Mouse (Mus musculus) hindbrain, embryonic 10.5 days (tissue): ENCODE data around the gene Gm14597. TPM values are rescaled to one million over a fixed set of nuclear protein-coding genes. Genes with fewer than 3 reads are reported as not detected.
"Not testable (repeated sequence)": the region's sequence is repeated elsewhere in the genome, so short reads cannot be mapped to it uniquely, and the experiment has no call there.

Source experiments
- DNase-seq: peaks from one replicate; pipeline ENCODE4 v3.0.0-alpha.2; 2017; ENCODE audit warnings: low spot score
- H3K27ac ChIP-seq: fragments of 300-500 bp; sonication (generic); 2 replicates; pipeline ENCODE4 v1.5.1; 2016; ENCODE audit warnings: mild to moderate bottlenecking, moderate library complexity
- H3K27me3 ChIP-seq: fragments of 300-500 bp; sonication (generic); 2 replicates; pipeline ENCODE4 v1.6.1; 2016; ENCODE audit warnings: mild to moderate bottlenecking; ENCODE audit not compliant: poor library complexity, insufficient read depth, severe bottlenecking
- H3K36me3 ChIP-seq: fragments of 300-500 bp; sonication (generic); 2 replicates; pipeline ENCODE4 v1.6.1; 2016; ENCODE audit warnings: mild to moderate bottlenecking, moderate library complexity
- H3K4me1 ChIP-seq: fragments of 300-500 bp; sonication (generic); replicated peaks from 2 replicates; pipeline ENCODE4 v1.6.1; 2016; ENCODE audit warnings: mild to moderate bottlenecking
- H3K4me3 ChIP-seq: fragments of 300-500 bp; sonication (generic); 2 replicates; pipeline ENCODE4 v1.5.1; 2016; ENCODE audit warnings: mild to moderate bottlenecking, moderate library complexity
- H3K9me3 ChIP-seq: fragments of 300-500 bp; sonication (generic); 2 replicates; pipeline ENCODE4 v1.6.1; 2016; ENCODE audit warnings: mild to moderate bottlenecking, moderate library complexity
- WGBS: fragments of 180-500 bp; shearing (Covaris S2); methylation state at CpG from one replicate; pipeline ENCODE4 v1.1.7; 2016; 5-methylcytosine and 5-hydroxymethylcytosine counted together
- polyA plus RNA-seq: library from polyadenylated mRNA; unstranded; fragments of >200 nt; fragmentation: Nextera tagmentation; extraction: Ambion mirVana; gene quantifications from 2 replicates; pipeline ENCODE4 v1.2.1, GENCODE M21; 2016

Gm14597 gene
- polyA plus RNA-seq, 1 experiment from 2014 or later: not detected

DNA sequence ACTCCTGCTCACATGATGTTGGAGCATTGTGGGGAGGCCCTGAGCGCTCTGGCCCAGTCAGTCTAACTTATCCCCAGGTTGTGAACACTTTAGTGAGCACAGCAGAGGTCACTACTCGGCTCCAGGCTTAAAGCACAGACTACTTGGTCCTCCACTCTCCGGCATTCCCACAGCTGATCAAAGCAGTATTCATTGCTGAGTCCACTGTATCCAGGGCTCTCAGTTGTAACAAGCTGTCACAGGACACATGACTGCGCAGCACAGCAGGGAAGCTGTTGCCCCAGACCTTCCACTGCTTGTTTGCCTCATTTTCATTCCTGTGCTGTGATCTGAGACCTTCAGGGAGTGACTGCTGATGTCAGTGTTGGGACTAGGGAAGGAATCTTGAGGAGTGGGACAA is 25.4 kb downstream of the Gm14597 start:
- H3K9me3 ChIP-seq, H3K4me1 ChIP-seq: not testable (repeated sequence)
- 57% methylated on average over 4 of the region's 4 CpGs for WGBS

DNA sequence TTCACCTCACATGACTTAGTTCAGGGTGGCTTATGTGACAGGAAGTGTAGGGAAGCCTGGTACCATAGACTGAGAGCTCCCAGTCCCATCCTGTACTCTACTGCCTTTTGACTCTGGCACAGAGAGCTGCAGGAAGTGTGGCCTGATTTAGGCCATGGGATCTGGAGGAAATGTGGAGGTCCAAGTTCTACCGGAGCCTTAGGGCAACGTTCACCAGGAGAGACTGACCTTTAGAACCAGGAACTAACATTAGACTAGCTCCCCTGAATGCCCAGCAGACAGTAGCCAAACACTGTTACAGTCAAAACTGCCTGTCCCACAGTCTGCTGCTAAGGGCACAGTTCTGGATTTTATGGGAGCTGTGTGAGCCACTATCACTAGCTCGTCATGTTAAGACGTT is 27.4 kb downstream of the Gm14597 start:
- 94% methylated on average over 2 of the region's 4 CpGs for WGBS
- not testable (repeated sequence) for H3K4me3 ChIP-seq, H3K27me3 ChIP-seq, H3K9me3 ChIP-seq, H3K4me1 ChIP-seq, DNase-seq, H3K36me3 ChIP-seq, H3K27ac ChIP-seq

More for the DNA sequence above, 25.4 kb downstream of the Gm14597 start:
- not testable (repeated sequence) for H3K4me3 ChIP-seq, H3K27me3 ChIP-seq, H3K36me3 ChIP-seq, DNase-seq, H3K27ac ChIP-seq

DNA sequence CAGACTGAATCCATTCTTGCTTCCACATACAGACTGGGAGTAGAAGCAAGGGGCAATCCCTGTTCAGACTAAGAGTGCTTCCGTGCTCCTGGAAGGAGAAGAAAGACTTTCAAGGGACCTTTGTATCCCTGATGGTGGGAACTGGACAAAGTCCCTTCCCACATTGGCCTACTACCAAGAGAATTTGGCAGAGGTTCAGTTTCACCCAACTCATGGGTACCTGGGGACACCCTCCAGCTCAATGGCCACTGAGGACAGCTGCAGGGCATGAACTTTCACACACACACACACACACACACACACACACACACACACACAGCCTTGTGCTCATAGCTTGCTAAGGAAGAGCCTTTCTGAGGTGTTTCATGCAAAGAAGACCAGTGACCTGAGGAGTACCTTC is 29.5 kb downstream of the Gm14597 start:
- Histone ChIP-seq H3K36me3 (no peaks in the 10 kb centered on the region), H3K27ac (no peak overlapping the region), H3K9me3 (no peaks in the 10 kb centered on the region), H3K4me3 (no peak overlapping the region), H3K4me1 (no peaks in the 10 kb centered on the region), H3K27me3 (no peaks in the 10 kb centered on the region)
- 85% methylated on average over 1 of the region's 1 CpGs for WGBS
- no peak for DNase-seq

Other genes starting within 250 kb of the Gm14597 start
- 42.5 and 49.3 TPM in 2 replicates for gene Mospd1, start 238.5 kb downstream of the Gm14597 start, polyA plus RNA-seq
- not detected in 2 replicates for gene Etd, start 174.1 kb downstream of the Gm14597 start, polyA plus RNA-seq
- gene Rtl8c, start 947 bp downstream of the Gm14597 start, polyA plus RNA-seq: 40.0 and 58.2 TPM in 2 replicates
- 68.5 and 96.4 TPM in 2 replicates for gene Rtl8a, start 34.7 kb upstream of the Gm14597 start, polyA plus RNA-seq
- 56.9 and 86.9 TPM in 2 replicates for gene Rtl8b, start 61.4 kb upstream of the Gm14597 start, polyA plus RNA-seq
- gene 4930502E18Rik, start 115.8 kb upstream of the Gm14597 start, polyA plus RNA-seq: 0.11 and 0.14 TPM in 2 replicates
- not detected in 2 replicates for gene 1700013H16Rik, start 148.9 kb upstream of the Gm14597 start, polyA plus RNA-seq
- not detected in 2 replicates for gene Zfp36l3, start 167.4 kb upstream of the Gm14597 start, polyA plus RNA-seq
- 1.0 and 1.2 TPM in 2 replicates for gene Xlr, start 188.7 kb upstream of the Gm14597 start, polyA plus RNA-seq